Mouse (Mus musculus) frontal cortex, adult (tissue): Measurements from ENCODE around the gene Cnpy1.

Experiments
- ATAC-seq: cut with Nextera tagmentation; 2 replicates; pipeline ENCODE4 v1.9.2; 2017; ENCODE audit warnings: mild to moderate bottlenecking, moderate library complexity, mixed read lengths; ENCODE audit not compliant: low TSS enrichment

Gene Cnpy1

DNA sequence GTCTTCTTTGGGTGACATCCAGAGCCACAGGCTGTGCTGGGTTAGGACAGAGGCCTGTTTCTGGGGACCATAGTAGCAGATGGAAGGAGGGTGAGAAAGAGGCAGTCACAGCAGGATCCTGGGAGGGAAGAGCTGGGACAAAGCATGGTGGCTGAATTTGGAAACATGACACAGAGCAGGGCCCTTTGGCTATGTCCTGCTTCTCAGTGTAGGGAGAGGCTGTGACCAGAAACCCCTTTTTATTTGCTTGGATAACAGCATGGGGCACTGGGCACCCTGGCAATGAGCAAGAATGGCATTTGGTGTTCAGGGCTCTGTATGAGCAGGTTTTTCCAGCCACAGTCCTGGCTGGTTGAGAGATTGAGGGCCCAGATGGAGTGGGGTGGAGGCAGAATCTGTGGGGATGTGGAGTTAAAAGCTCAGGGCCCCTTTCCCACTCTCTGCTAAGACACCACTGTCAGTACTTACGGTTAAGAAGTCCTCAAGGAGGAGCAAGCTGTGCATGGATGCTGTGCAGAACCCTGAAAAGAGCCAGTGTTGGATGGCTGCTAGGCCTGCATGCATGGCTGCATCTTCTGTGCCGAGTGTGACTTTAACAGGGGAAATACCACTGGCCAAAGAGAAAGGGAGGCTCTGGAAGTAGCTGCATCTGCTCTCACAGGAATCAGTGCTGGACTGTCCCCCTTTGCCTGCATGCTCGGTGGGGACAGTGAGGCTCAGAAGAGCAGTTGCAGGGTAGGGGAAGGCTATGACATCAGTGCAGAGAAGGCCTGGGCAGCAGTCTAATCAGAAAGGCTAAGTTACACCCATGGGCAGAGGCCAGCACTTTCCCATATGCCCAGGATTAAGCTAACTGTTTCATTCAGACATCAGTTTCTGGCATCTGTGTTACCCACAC, 54.2 kb downstream of the Cnpy1 start:
- no peak for ATAC-seq

DNA sequence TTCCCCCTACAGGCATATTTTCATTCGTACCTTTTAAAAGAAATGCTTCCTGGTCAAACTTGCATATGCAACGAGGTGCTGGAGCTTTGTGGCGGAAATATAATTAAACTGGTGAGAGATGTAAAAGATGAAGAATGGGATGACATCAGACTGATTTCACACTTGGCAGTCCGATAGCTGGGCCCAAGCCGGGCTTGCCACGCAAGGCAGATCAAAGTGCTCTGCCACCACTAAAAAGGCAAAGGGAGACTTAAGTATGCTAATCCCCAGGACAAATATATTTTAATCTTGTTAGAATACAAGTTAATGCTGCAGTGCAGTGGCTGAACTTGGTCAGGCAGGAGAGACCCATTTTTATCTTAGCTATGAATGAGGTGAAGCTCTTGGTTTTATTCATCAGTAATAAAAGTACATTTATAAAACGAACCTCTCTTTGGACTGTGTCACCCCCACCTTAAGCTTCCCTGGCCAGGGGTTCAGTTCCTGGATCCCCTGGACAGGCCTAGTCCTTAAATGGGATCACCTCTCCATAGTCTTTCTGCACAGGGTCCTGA, 66.3 kb downstream of the Cnpy1 start:
- no peak for ATAC-seq

DNA sequence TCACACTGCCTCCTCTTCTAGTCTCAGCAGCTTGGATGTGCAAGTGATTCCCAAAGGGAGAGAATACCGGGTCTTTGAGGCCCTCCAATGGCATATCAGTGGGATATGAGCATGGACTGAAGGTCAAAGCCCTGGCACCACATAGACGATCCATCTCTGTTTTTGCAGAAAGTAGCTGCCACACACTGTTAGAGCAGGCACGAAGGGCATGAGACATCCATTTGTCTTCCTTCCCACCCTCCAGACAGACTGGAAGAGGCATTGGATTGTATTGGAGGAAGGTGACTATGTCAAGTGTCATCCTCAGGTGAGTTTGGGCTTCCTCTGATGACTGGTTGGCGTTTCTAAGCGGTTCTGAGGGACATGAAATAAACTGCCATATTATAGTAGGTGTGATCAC, 67.3 kb downstream of the Cnpy1 start:
- ATAC-seq = no peak

DNA sequence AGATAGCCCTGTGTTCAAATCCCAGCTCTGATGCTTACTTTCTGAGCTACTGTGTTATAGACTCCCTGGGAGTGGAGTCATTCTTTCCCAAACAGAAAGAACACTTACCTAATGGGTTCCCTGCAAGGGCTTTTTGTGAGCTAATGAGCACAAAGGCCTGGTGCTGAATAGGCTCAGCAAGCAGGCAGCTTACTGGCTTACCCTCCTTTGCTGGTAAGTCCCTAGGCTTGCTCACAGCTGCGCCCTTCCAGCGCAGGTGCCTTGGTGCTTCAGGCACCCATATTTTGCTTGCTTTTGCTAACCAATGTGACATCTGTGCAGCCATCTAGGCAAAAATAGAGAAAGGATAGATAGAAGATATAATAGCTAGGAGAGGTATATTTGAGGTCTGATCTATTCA, 69.0 kb downstream of the Cnpy1 start:
- no peak for ATAC-seq

DNA sequence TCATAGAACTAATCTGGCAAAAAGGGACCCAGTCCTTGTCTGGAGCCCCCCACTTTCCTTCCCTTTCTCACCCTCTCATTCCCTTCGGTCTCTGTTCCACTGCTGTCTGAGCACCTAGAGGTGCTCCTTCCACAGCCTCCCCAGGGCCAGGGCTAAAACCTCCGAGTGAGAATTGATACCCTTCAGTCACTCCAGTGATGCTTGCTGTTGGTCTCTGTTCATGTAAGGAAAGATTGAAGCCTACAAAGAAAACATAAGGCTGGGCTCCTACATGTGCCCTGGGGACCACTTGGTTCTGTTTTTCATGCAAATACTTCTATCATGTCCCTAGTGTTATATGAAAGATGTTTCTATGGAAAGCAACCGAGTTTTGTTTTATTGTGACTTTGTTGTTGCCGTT, 69.6 kb downstream of the Cnpy1 start:
- ATAC-seq = no peak

DNA sequence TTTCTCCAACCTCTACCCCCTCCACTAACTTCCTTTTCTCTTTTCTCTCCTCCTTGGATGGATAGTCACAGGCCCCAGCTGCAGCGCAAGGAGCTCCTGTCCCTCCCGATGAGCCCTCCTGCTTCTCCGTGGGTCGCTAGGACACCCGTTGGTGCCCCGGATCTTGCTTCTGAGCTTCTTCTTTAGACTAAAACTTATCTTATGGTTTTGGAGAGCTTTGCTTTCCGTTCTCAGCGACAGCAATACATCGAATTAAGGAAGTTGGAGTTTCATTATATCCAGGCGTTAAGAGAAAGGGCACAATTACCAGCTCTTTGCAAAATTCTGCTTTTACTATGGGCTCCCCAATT, 70.1 kb downstream of the Cnpy1 start:
- ATAC-seq = no peak

DNA sequence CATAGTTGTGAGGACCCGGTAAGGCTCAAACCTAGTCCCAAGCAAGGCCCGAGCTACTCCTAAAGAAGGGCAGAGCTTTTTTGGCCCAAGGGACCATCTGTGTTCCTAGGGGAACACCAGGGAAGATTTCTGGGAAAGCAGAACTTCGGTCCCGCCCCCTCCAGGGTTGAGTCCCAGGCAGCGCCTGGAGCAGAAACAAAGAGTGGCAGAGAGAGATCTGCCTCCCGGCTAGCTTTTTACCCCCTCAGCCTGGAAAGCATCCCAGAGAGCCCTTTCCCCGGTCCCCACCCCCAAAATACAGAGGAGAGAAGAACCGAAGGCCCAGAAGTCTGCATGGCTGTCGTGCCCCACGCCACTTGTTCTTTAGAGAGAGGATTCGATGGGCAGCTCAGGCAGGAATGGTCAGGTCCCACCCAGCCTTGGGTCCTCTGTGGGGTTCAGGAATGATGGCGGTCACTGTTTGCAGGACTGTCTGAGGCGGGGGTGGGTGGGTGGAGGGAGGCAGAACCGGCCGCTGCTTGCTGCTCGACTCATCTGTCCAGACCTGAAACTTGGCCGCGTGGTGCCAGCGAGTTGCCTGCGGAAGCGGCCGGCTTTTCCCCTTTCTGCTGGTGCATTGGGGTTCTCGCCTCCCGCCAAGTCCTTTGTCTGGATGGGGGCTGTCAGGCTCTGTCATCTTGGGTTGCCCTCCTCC, 70.6 kb downstream of the Cnpy1 start:
- no peak for ATAC-seq

DNA sequence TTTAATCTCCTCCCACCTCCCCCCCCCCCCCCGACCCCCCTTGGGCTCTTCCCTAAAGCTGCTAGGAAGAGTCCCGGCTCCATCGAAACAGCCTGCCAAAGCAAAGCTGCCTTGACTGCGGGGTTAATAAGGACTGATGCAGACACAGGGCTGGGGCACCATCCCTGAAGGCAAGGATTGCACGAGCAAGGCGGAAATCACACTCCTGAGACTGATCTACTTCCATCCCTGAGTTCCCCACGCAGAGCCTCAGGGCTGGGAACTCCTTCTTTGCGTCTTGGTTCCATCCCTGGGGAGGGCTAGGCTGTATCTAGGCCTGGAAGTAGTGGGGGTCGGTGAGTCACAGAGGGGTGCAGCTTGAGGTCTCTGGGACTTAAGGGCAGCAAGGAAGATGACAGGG, 71.5 kb downstream of the Cnpy1 start:
- no peak for ATAC-seq

DNA sequence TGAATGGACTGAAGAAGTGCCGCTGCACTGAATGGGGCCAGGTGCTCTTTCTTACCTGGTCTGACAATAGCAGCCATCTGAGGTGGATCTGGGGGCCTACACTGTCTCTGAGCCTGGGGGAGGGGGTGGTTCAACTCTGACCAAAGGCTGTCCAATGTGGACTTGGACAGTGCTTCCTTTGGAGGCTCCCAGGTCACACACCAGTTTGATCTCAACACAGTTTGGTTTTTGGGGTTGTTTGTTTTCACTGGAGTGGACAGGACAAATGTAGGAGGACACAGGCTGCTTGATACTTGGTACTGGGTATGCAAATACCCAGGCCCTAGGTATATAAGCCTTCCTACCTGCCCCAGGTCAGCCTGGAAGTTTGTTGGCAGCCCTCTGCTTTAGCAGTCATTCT, 71.9 kb downstream of the Cnpy1 start:
- ATAC-seq = no peak

DNA sequence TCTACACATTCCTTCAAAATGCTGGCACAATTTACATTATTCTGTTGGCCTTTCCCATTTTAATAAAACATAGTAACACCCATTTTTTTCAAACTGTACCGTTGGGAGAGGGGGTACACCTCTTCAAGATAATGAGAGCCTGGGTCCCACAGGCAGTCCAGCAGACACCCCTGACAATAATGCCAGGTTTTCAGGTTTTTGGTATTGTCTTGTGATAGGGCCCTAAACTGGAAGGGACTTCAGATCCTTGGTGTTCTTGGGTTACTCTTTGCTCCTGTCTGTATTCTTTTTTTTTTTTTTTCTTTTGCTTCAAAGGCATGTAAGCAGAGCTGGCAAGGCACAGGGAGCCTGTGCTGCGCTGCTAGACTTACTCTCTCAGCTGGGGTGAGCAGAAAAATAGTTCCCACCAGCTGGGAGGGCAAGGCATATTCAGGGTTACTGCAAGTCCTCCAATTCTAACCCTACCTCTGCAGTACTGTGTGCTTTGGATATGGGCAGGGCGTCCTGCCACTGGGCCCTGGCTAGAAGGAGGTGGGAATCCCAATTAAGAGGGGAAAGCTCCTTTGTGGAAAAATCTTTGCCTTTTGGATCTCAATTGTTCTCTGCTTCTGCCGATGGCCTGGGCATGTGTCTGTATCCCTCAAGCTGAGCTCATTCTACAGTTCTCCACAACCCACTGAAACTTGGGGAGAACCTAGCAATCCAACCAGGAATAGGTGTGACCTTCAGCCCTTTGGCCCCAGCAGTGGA, 72.5 kb downstream of the Cnpy1 start:
- no peak for ATAC-seq

DNA sequence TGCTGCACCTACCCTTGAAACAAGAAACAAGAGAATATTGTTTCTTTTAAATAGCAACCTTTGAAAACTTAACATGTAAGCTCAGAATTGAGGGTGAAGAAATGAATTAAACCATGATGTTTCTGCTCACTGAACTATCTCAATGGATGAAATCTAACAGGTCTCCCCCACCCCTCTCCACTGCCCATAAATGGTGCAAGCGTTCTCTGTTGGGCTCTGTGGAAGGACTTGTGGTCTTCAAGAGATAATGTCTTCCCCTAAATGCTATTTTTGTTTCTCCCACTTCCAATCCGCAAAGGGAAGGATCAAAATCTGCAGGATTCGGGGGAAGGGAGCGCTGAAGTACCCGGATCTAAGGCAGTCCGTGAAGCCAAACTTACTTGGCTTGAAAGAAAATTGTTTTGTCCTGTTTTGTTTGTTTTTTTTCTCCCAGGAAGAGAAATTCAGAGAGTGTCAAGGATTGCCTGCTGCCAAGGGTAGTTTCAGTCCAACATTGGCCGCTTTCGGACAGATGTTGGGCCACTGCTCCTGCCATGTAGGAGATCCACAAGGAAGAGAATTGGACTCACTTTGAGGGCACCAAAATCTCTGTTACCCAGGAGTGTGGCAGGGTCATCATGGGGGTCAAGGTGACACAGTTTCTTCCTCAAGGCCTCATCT, 73.2 kb downstream of the Cnpy1 start:
- no peak for ATAC-seq

DNA sequence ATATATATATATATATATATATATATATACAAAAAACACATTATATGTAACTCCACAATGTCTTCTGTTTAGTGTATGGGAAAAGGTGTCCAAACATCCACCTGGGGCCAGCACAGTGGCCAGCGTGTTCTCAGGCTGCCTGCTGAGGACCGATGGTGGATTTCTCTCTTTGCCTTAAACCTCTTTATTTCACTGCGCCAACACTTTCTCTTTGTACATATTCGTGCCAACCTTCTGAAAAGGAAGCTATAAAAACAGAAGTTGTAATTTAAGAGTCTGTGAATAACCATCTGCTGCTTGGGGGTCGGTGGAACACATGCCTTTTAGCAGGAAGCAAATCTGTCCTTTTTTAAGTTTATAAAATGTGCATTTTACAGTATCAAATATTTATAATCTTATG, 73.9 kb downstream of the Cnpy1 start:
- no peak for ATAC-seq

DNA sequence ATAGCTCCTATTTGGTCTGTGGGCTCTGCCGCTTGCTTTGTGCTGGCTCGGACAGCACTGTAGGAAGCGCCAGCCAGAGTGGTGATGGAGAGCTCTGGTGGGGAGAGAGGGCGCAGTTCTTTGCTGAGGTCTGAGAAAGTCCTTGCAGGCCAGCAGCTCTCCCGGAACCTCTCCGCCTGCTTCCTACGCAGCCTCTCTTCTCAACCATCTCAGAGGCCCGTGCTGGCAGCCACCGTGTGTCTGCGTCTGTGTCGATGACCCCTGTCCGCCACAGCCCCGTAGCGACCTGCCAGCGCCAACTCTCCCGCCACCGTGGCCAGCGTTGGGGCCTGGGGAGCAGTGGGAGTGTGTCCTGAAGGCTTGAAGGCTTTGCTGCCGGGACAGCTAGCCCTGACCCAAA, 74.7 kb downstream of the Cnpy1 start:
- ATAC-seq = no peak

DNA sequence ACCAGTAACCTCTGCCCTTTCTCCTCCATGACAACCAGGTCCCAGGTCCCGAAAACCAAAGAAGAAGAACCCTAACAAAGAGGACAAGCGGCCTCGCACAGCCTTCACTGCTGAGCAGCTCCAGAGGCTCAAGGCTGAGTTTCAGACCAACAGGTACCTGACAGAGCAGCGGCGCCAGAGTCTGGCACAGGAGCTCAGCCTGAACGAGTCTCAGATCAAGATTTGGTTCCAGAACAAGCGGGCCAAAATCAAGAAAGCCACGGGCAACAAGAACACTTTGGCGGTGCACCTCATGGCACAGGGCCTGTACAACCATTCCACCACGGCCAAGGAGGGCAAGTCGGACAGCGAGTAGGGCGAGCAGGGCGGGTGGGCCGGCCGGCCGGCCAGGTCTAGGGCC, 75.5 kb downstream of the Cnpy1 start:
- ATAC-seq = no peak

DNA sequence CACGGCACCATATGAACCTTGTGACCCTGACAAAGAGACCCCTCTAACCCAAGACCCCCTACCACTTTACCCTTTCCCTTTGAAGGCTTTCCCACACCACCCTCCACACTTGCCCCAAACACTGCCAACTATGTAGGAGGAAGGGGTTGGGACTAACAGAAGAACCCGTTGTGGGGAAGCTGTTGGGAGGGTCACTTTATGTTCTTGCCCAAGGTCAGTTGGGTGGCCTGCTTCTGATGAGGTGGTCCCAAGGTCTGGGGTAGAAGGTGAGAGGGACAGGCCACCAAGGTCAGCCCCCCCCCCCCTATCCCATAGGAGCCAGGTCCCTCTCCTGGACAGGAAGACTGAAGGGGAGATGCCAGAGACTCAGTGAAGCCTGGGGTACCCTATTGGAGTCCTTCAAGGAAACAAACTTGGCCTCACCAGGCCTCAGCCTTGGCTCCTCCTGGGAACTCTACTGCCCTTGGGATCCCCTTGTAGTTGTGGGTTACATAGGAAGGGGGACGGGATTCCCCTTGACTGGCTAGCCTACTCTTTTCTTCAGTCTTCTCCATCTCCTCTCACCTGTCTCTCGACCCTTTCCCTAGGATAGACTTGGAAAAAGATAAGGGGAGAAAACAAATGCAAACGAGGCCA, 76.3 kb downstream of the Cnpy1 start:
- ATAC-seq = no peak

DNA sequence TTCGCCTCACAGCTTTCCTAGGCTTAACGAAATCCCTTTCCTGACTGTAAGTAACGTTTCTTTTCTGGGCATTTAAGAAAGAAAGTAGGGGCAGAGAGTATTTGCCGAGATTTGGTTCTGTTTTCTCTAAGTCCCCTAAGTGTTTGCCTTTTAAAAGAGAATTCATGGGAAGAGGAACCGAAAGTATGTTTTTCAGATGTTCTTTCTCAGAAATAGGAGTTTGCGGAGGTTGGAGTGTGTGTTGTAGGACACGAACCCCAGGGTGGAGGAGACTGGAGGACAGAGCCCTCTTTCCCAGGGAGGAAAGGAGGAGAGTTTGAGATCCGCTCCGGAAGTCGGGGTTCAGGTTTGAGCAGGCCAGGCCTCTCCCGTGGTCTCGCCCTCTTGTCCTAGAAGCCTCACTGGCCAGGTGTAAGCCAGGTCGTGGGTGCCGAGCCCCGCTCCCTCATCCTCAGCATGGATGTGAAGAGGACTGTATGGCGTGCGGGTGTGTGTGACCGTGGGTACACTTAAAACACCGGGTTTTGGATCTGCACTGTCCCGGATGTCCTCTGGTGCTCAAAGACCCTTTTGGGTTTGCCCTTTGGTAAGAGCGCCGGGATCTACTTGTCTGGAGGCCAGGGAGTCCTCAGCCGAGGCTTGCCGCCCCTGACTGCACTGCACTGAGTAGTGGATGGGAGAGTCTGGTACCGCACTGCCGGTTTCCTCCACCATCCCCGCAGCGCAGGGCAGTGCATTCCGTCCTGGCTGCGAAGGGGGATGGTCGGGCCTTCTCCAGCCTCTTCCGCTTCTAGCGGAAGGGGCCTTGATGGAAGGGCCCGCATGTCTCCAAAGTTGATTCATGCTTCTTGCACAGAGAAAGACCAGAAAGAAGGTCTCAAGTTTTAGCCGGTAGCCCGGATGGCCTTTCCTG, 77.1 kb downstream of the Cnpy1 start:
- no peak for ATAC-seq

DNA sequence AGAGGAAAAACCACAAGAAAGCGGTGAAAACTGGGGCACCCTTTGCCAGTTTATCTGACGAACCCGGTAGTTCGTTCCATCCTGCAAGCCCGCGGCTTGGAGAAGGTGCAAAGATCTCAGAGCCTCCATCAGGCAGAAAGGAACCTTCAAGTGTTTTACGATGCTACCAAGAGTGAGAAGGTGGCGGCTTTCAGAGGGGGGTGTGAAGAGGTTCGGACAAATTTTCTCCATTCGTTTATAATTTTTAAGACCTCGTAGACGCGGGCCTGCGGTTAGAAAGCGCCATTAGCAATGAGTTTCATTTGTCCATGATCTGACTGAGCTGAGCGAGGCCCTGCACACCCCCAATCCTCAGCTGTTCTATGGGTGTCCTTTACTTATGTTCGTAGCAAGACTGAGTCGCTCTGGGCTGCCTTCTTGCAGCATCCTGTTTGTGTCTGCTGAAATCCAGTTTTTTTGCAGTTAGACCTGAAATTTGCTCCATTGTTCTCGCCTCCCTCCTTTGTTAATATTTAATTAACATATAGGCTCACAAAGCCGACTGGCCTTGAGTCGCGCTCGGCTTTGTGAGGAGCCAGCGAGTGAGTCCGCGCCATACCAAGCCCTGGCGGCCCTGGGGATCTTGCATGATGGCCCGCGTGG, 77.9 kb downstream of the Cnpy1 start:
- no peak for ATAC-seq

DNA sequence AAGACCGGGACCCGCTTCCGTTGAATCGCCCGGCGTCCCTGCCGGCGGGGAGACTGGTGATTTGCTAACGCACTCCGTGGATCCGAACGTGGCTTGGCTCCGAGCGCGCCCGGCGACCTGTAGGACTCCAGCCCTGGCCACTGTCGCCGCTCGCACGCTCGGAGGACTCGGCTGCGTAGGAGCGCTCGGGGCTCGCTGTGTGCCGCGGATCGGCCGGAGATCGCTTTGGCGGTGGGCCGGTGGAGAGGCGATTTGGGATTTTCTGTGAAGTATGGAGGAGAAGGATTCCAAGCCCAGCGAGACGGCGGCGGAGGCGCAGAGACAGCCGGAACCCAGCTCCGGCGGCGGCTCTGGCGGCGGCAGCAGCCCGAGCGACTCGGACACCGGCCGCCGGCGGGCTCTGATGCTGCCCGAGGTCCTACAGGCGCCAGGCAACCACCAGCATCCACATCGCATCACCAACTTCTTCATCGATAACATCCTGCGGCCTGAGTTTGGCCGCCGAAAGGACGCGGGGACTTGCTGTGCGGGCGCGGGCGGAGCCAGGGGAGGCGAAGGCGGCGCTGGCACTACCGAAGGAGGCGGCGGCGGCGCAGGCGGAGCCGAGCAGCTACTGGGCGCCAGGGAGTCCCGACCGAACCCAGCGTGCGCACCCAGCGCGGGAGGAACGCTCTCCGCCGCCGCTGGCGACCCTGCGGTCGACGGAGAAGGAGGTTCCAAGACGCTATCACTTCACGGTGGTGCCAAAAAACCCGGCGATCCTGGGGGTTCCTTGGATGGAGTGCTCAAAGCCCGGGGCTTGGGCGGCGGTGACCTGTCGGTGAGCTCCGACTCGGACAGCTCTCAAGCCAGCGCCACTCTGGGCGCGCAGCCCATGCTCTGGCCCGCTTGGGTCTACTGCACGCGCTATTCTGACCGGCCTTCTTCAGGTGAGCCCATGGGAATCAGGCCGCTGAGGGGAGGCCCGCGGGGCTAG, 79.1 kb downstream of the Cnpy1 start:
- 0 out of 2 replicates have a peak, but pooled peaks have one; percentile 15 for ATAC-seq
